Mouse (Mus musculus) hindbrain, embryonic 15.5 days (tissue): ENCODE measurements around the gene Adgrf5. TPM values are rescaled to one million over a fixed set of nuclear protein-coding genes. Genes with fewer than 3 reads are reported as not detected.

Experiments
- polyA plus RNA-seq: library from polyadenylated mRNA; unstranded; fragments of >200 nt; fragmentation: Nextera tagmentation; extraction: Ambion mirVana; gene quantifications from 2 replicates; pipeline ENCODE4 v1.2.1, GENCODE M21; 2015

Gene Adgrf5
- polyA plus RNA-seq, 1 experiment from 2014 or later = 9.0 TPM

Other genes with a start within 250 kb of the Adgrf5 start
- not detected in 2 replicates for gene Adgrf1, start 90.1 kb upstream of the Adgrf5 start, polyA plus RNA-seq
- gene Mep1a, start 142.4 kb downstream of the Adgrf5 start, polyA plus RNA-seq = 0.07 and 0.12 TPM in 2 replicates
- 0.76 and 1.1 TPM in 2 replicates for gene Ankrd66, start 183.2 kb downstream of the Adgrf5 start, polyA plus RNA-seq
- 116 and 122 TPM in 2 replicates for gene Pla2g7, start 207.6 kb downstream of the Adgrf5 start, polyA plus RNA-seq